Mouse (Mus musculus) hindbrain, embryonic 13.5 days (tissue): ENCODE results near the gene Ppp1r15b. TPM values are rescaled to one million over a fixed set of nuclear protein-coding genes. Genes with fewer than 3 reads are reported as not detected.

Experiments
- ATAC-seq: fragments of 200-750 bp; cut with Nextera tagmentation; 2 replicates; pipeline ENCODE4 v1.8.0; 2017; ENCODE audit warnings: moderate TSS enrichment; ENCODE audit not compliant: low FRiP score
- H3K27ac ChIP-seq: fragments of 300-500 bp; sonication (generic); 2 replicates; pipeline ENCODE4 v1.5.1; 2015; ENCODE audit warnings: inconsistent platforms, mild to moderate bottlenecking, moderate library complexity
- H3K27me3 ChIP-seq: fragments of 300-500 bp; sonication (generic); 2 replicates; pipeline ENCODE4 v1.6.1; 2015; ENCODE audit warnings: mild to moderate bottlenecking, inconsistent platforms
- H3K36me3 ChIP-seq: fragments of 300-500 bp; sonication (generic); 2 replicates; pipeline ENCODE4 v1.6.1; 2015; ENCODE audit warnings: mild to moderate bottlenecking, inconsistent platforms
- H3K4me1 ChIP-seq: fragments of 300-500 bp; sonication (generic); replicated peaks from 2 replicates; pipeline ENCODE4 v1.6.1; 2015; ENCODE audit warnings: inconsistent platforms
- H3K4me2 ChIP-seq: fragments of 300-500 bp; sonication (generic); 2 replicates; pipeline ENCODE4 v1.6.1; 2015; ENCODE audit warnings: inconsistent platforms, mild to moderate bottlenecking, moderate library complexity
- H3K4me3 ChIP-seq: fragments of 300-500 bp; sonication (generic); 2 replicates; pipeline ENCODE4 v1.5.1; 2015; ENCODE audit warnings: mild to moderate bottlenecking, inconsistent platforms
- H3K9ac ChIP-seq: fragments of 300-500 bp; sonication (generic); 2 replicates; pipeline ENCODE4 v1.6.1; 2015; ENCODE audit warnings: mild to moderate bottlenecking, inconsistent platforms
- H3K9me3 ChIP-seq: fragments of 300-500 bp; sonication (generic); 2 replicates; pipeline ENCODE4 v1.6.1; 2016; ENCODE audit warnings: inconsistent platforms
- WGBS: fragments of 180-500 bp; shearing (Covaris S2); methylation state at CpG from one replicate; pipeline ENCODE4 v1.1.7; 2015; 5-methylcytosine and 5-hydroxymethylcytosine counted together
- polyA plus RNA-seq: library from polyadenylated mRNA; unstranded; fragments of >200 nt; fragmentation: Nextera tagmentation; extraction: Ambion mirVana; gene quantifications from 2 replicates; pipeline ENCODE4 v1.2.1, GENCODE M21; 2015

The Ppp1r15b gene
- polyA plus RNA-seq, 1 experiment from 2014 or later: 29.2 TPM

DNA sequence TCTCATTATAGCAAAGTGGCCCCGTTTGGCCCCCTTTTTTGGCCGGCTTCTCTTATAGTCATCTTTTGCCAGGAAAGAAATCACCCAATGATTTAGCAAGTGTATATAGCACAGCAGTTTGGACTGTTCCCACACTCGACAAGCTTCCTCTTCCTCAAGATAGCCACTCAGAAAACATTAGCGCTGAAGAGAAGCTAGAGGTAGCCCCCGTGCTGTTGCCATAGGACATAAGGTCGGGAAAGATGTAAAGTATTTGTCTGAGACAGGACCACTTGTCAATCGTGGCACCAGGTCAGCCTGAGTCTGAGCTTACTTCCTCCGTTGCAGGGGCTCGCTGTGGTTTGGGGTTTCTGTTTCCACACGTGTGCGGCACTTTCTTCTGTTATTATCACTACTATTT is 34.2 kb downstream of the Ppp1r15b start:
- Histone ChIP-seq H3K4me3 (no peak overlapping the region), H3K27ac (no peak overlapping the region; the same call in 1 of the 2 replicates), H3K9me3 (no peaks in the 10 kb centered on the region), H3K9ac (no peak overlapping the region; the same call in 1 of the 2 replicates), H3K4me1 (peaks cover 28% of the 10 kb centered on the region), H3K27me3 (peaks cover 78% of the 10 kb centered on the region), H3K36me3 (no peaks in the 10 kb centered on the region), H3K4me2 (no peak overlapping the region)
- WGBS: 38% methylated on average over 11 of the region's 11 CpGs
- ATAC-seq: no peak

DNA sequence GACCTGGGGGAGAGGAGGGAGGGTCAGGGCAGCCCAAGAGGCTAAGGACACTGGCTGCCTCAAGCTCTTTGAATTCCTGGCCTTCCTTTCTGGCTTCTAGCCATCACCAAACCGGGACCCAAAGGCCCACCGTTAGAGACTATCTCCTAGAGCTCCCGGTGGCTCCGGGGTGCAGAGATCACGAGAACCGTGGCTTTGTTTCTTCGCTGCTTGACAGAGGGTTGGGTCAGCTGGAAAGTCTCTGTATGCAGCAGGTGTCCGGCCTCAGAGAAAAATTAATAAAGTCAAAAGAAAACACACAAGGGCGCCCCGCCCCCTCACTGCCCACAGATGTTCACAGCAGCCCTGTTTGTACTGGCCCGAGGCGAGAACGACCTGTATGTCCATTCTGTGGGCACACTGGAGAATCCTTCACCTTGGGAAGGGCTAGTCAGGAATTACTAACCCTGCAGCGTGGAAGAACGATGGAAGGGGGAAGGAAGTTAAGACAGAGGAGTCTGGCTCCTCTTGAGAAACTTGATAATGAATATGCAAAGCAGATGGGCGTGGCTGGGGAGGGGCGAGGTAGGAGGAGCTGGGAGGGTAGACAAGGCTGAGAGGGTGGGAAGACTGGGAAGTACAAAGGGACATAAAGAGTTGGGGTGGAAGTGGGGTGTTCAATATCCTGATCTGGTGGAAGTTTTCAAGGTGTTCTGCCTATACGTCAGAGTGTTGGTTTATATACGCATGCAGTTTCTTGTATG is 37.5 kb downstream of the Ppp1r15b start:
- no peak overlapping the region for H3K27ac ChIP-seq
- 41% methylated on average over 19 of the region's 19 CpGs for WGBS
- no peak overlapping the region for H3K9ac ChIP-seq
- H3K9me3 ChIP-seq: no peaks in the 10 kb centered on the region
- 0 out of 2 replicates have a peak overlapping the region, but pooled peaks have one; percentile 15 for H3K4me2 ChIP-seq
- no peaks in the 10 kb centered on the region for H3K36me3 ChIP-seq
- H3K27me3 ChIP-seq: peaks cover 56% of the 10 kb centered on the region
- H3K4me3 ChIP-seq: no peak overlapping the region
- ATAC-seq: no peak
- peaks cover 30% of the 10 kb centered on the region for H3K4me1 ChIP-seq

DNA sequence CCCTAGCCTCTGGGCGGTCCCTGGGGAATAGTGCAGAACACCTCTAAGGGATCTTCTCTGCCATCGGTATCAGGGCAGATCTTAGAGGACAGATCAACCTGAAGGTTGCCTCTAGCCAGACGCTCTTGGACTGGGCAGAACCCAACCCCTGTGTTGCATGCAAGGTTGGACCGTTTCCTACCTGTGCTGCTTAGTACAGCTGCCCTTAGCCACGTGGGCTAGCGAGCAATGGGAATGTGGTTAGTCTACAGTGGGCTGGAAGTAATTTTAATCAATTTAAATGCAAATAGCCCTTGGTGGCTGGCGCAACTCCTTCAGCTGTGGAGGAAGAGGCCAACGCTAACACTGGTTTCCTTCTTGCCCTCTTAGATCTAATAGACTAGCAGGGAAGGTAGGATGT is 39.3 kb downstream of the Ppp1r15b start:
- Histone ChIP-seq H3K9ac (no peak overlapping the region), H3K36me3 (no peaks in the 10 kb centered on the region), H3K4me2 (no peak overlapping the region), H3K27ac (no peak overlapping the region), H3K4me3 (no peak overlapping the region), H3K9me3 (no peaks in the 10 kb centered on the region), H3K27me3 (peaks cover 39% of the 10 kb centered on the region), H3K4me1 (peaks cover 13% of the 10 kb centered on the region; the same call in 1 of the 2 replicates)
- no peak for ATAC-seq
- 62% methylated on average over 8 of the region's 8 CpGs for WGBS

DNA sequence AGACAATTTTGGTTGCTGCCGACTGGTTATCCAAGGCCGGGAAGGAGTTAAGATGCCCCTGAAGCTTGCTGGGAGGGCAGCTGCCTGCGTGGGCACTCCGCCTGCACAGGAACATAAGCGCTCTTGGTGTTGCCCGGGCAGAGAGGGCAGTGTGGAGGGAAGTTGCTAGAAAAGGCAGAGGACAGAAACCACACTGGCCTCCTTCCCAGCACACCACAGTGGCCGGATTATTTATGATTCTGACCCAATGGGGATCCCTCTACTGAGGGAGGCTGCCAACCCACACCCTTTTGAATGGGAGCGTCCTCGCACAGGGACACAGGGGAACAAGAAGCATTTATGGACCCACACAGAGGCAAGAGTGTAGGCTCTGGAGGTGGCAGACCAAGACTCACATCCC is 40.4 kb downstream of the Ppp1r15b start:
- Histone ChIP-seq H3K36me3 (no peaks in the 10 kb centered on the region), H3K27ac (no peak overlapping the region), H3K9me3 (no peaks in the 10 kb centered on the region), H3K4me1 (peaks cover 13% of the 10 kb centered on the region; the same call in 1 of the 2 replicates), H3K27me3 (peaks cover 32% of the 10 kb centered on the region), H3K9ac (no peak overlapping the region), H3K4me2 (no peak overlapping the region), H3K4me3 (no peak overlapping the region)
- 90% methylated on average over 9 of the region's 9 CpGs for WGBS
- ATAC-seq: no peak

DNA sequence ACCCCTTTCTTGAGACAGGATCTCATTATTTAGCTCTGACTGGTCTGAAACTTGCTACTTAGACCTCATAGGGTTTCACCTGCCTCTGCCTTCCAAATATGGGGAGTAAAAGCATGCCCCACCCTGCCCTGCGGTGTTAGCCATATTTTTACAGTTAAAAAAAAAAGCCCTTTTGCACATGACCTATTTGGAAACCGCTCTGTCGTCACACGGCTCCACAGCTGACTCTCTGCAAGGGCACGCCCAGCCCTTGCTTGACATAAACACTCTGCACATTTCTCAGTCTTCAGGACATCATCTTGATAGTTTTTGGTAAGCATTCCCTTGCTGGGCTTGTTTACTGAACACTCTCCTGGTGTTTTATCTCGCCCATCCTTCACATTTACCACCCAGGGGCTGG is 44.2 kb downstream of the Ppp1r15b start:
- Histone ChIP-seq H3K36me3 (no peaks in the 10 kb centered on the region), H3K9ac (no peak overlapping the region), H3K9me3 (no peaks in the 10 kb centered on the region), H3K4me2 (no peak overlapping the region), H3K27ac (no peak overlapping the region), H3K4me1 (peaks cover 24% of the 10 kb centered on the region), H3K4me3 (no peak overlapping the region), H3K27me3 (peaks cover 7% of the 10 kb centered on the region)
- WGBS: 82% methylated on average over 6 of the region's 6 CpGs
- ATAC-seq: no peak

DNA sequence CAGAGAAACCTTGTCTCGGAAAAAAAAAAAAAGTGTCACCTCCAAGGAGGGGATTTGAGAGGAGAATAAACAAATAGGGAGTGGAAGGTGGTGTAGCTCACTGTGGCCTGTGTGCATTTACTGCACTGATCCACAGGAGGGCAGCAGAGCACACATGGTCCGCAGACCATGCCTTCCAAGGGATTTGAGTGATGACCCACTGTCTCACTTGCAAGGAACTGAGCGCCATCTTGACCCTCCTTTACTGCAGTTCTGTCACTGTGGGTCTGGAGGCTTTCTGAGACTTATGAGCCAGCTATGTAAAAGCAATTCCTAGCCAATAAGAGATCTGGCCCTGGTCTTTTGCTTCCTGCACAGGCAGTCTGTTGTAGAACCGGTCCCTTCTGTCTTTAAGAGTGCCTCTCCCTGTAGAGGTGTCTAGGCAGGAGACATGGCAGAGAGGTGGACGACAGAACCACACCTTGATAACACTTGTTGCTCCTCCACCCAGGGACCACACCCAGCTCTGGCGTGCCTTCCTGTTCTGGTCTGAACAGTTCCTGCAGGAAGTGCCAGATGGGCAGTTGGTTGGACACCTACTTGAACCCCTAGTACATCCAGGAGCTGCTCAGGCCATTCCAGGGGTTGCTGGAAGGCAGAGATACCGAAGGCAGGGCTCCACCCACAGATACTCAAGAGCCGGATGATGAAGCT is 46.7 kb downstream of the Ppp1r15b start:
- no peak overlapping the region for H3K4me2 ChIP-seq
- H3K9me3 ChIP-seq: no peaks in the 10 kb centered on the region
- no peak overlapping the region for H3K4me3 ChIP-seq
- no peak for ATAC-seq
- no peaks in the 10 kb centered on the region for H3K27me3 ChIP-seq
- H3K36me3 ChIP-seq: no peaks in the 10 kb centered on the region
- peaks cover 33% of the 10 kb centered on the region for H3K4me1 ChIP-seq
- peak overlapping the region; percentile 68; the same call in 1 of the 2 replicates for H3K27ac ChIP-seq
- WGBS: 52% methylated on average over 8 of the region's 8 CpGs
- H3K9ac ChIP-seq: no peak overlapping the region

DNA sequence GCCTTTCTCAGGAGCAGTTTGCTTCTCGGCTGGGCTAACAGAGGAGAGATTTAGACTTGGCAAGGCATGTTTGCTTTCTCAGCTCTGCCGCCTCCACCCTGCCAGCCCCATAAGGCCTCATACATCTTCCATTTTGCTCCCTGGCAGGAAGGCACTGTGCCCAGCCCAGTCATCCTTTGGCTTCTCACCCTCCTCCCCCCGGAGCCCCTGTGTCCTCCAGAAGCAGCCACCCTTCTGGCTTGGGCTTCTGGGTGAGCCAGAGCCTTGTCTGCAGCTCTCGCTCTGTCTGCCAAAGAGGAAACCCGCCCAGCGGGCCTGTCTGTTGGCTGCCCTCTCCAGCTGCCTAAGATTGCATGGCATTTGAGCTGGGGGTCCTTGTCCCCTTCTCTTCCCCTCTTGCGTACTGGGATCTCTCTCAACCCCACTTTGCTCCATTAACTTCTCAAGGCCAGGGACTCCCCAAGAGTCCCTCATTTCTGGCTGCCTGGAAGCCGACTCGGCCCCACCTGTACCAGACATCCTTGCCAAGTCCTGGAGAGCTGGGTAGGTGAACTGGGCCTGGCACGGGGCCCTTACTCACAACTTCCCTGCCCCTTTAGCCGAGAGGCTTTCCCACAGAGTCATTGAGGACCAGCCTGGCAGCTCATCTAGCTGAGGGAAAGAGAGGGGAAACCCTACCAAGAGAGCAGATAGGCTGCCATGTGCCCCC is 47.9 kb downstream of the Ppp1r15b start:
- Histone ChIP-seq H3K4me1 (peaks cover 44% of the 10 kb centered on the region), H3K9ac (no peak overlapping the region), H3K4me3 (no peak overlapping the region), H3K4me2 (no peak overlapping the region), H3K27me3 (no peaks in the 10 kb centered on the region), H3K36me3 (no peaks in the 10 kb centered on the region), H3K27ac (peak overlapping the region; percentile 68), H3K9me3 (no peaks in the 10 kb centered on the region)
- ATAC-seq: no peak
- WGBS: 72% methylated on average over 11 of the region's 11 CpGs

DNA sequence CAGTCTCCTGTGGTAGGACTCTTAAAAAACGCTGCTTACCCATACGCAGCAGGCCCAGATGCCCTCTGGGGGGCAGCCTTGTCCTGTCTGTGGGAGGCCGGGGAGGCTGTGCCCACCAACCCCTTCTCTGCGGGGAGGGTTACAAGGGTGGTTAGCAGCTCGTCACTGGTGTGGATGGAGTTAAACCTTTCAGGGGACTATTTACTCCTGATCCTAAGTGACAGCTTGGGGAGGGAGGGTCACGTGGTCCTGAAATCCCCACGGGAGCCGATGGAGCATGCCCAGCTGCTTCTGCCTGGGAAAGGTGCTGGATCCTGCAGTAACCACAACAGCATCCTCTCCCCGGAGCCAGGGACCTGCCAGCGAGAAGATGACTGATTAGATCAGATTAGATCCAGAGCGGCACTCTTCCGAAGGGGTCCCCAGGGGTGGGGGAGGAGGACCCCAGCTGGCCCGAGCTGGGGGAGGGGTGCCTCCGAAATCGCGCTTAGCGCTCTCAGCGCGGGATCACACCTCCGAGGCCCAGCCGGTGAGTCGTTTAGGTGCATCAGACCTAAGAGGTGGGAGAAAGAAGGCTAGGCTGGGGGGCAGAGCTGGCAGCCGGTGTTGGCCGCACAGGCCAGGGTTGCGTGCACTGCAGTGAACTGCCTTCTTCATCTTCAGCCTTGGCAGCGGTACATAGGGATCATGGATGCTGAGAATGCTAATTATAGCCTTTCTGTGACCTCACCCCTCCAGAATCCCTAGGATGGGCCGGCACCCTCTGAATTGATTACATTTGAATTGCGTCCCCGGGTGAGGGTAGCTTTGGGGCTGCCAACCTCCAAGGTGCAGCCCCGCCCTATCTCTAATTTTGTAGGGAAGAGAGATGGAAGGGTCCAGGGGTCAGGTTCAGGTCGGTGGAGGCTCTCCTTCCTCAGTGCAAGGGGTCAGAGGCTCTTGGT is 50.4 kb downstream of the Ppp1r15b start:
- peak; percentile 84 for ATAC-seq
- no peaks in the 10 kb centered on the region for H3K36me3 ChIP-seq
- H3K4me1 ChIP-seq: peaks cover 62% of the 10 kb centered on the region
- H3K9ac ChIP-seq: peak overlapping the region; percentile 92
- WGBS: 0% methylated on average over 31 of the region's 31 CpGs
- H3K4me3 ChIP-seq: peak overlapping the region; percentile 61
- H3K9me3 ChIP-seq: no peaks in the 10 kb centered on the region
- no peaks in the 10 kb centered on the region for H3K27me3 ChIP-seq
- H3K27ac ChIP-seq: peak overlapping the region; percentile 99
- H3K4me2 ChIP-seq: peak overlapping the region; percentile 77

DNA sequence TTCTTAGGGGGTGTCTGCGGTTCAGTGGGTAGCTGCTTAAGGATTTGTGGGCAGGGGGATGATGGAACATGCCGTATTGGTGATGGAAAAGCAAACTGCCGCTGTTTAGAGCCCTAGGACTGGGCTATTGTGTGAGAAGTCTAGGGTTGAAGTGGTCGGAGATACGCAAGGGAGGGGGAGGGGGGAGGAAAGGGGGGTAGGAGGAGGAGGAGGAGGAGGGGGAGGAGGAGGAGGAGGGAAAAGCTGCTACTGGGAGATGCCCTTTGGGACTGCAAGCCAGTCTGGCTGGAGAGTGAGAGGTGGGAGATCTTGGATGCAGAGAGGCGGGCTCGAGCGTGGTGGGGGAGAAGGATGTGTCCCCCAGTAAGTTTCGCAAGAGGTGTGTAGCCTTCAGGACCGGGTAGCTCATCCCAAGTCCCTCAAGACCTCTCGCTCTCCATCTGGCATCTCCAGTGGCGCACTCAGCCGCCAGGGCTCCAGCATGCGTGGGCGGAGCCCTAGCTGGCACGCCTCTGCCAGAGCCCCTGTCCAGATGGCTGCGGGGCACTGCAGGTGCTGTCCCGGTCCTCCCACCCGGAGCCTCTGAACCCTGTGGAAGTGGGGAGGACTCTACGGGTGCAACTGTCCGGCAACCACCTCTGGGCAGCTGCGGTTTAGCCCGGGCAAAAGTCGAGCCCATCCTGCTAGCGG is 51.2 kb downstream of the Ppp1r15b start:
- Histone ChIP-seq H3K4me3 (peak overlapping the region; percentile 61), H3K9me3 (no peaks in the 10 kb centered on the region), H3K9ac (peak overlapping the region; percentile 92), H3K27ac (peak overlapping the region; percentile 99), H3K27me3 (no peaks in the 10 kb centered on the region), H3K4me1 (peaks cover 70% of the 10 kb centered on the region), H3K36me3 (no peaks in the 10 kb centered on the region), H3K4me2 (peak overlapping the region; percentile 77)
- ATAC-seq: peak; percentile 59
- WGBS: 1% methylated on average over 23 of the region's 25 CpGs

DNA sequence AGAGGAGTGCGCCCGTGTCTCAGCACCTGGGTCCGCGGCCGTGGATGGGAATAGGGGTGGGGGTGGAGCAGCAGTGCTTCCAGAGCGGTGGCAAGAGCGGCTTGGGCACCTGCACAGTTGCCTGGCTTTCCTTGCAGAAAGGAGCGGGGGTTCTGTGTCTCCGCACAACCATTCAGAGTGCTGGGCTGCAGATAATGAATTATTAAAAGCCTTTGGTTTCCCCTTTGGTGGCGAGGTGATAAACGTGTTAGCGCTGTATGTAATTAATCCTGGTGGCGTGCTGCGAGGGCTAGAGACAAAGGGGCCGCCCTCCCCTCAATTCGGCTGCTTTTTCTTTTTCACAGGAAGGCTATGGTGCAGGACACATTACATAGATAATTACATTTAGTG is 51.8 kb downstream of the Ppp1r15b start:
- Histone ChIP-seq H3K4me2 (peak overlapping the region; percentile 77), H3K4me1 (peaks cover 73% of the 10 kb centered on the region), H3K27ac (peak overlapping the region; percentile 99), H3K27me3 (no peaks in the 10 kb centered on the region), H3K9me3 (no peaks in the 10 kb centered on the region), H3K36me3 (no peaks in the 10 kb centered on the region), H3K9ac (peak overlapping the region; percentile 92), H3K4me3 (peak overlapping the region; percentile 61)
- under 1% methylated on average over 16 of the region's 16 CpGs for WGBS
- peak; percentile 64 for ATAC-seq
